Mouse (Mus musculus): ENCODE data around the gene Zc3hav1l. TPM values are rescaled to one million over a fixed set of nuclear protein-coding genes. Genes with fewer than 3 reads are reported as not detected.

The Zc3hav1l gene
- polyA plus RNA-seq (2012; rRNA removed) = 2.9 and 3.1 TPM in 2 replicates

DNA sequence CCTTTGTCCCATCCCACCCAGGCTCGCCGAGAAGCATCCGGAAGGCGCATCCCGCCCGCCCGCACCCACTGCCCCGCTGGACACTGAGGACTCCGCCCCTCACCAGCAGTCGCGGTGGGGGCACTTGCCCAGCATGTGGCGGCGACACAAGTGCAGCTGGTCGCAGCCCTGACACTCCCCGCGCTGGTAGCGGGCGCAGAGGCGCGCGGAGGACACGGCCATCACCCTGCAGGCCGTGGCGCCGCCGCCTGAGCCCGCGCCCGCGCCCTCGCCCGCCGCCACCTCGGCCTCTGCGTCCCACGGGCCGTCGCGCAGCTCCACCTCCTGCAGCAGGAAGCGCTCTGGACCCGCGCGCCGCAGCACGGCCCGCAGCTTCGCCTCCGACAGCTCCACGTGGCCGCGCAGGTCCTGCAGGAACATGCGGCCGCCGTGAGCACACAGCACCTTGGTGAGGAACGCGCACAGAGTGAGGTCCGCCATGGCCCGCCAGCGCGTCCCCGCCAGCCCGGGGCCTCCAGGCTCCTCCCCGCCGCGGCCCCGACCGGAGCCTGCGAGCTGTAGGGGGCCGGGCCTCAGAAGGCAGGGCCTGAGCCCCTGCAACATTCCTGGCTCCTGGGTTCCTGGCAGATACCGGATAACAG lies at the start of gene Zc3hav1l:
Zc3hav1l (minus strand) TSS at position 499 of the 641 bp plus-strand sequence.
- under 1% methylated on average over 70 of the region's 70 CpGs for WGBS
- Histone ChIP-seq H3K27me3 (ENCODE audit: control insufficient read depth, insufficient read depth, low read length) (no peaks in the 10 kb centered on the region), H3K4me1 (ENCODE audit: control insufficient read depth, insufficient read depth, low read length) (no peaks in the 10 kb centered on the region), H3K27ac (ENCODE audit: insufficient read depth, low read length) (peak within 1 kb of the TSS; percentile 63), H3K4me3 (replicated peaks; ENCODE audit: insufficient read depth, low read depth, low read length) (peak within 1 kb of the TSS; percentile 79)
- peak; percentile 76 to 78 for DNase-seq
- no peak for TF ChIP-seq CTCF (IDR thresholded peaks at IDR 0.05; ENCODE audit: borderline replicate concordance, insufficient read depth, low read depth, low read length)
- peak; percentile 46; the same call in 1 of the 2 replicates for TF ChIP-seq POLR2A (IDR thresholded peaks at IDR 0.05; ENCODE audit: borderline replicate concordance, insufficient read depth, low read length)

DNA sequence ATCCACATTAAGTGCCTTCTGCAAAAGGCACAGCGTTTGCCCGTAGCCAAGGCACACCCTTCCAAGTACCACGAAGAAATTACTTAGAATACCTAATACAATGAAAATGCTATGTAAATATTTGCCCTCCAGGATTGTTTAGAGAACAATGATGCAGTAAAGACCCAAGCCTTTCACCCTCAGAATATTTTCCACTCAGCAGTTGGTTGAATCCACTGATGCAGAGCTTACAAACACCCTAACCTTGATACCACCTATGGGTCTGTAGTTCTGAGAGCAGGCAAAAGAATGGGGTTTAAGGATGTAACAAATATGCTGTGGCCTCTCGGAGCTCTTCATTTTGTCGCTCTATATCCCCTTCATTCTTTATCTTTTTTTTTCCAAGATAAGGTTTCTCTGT lies 48.8 kb upstream of the Zc3hav1l start:
- no peak overlapping the region for H3K4me3 ChIP-seq (replicated peaks; ENCODE audit: insufficient read depth, low read depth, low read length)
- H3K27ac ChIP-seq (ENCODE audit: insufficient read depth, low read length) = no peak overlapping the region
- WGBS = 81% methylated on average over 5 of the region's 5 CpGs
- H3K4me1 ChIP-seq (ENCODE audit: control insufficient read depth, insufficient read depth, low read length) = no peaks in the 10 kb centered on the region
- TF ChIP-seq POLR2A (IDR thresholded peaks at IDR 0.05; ENCODE audit: borderline replicate concordance, insufficient read depth, low read length) (no peak), CTCF (IDR thresholded peaks at IDR 0.05; ENCODE audit: borderline replicate concordance, insufficient read depth, low read depth, low read length) (no peak)
- no peaks in the 10 kb centered on the region for H3K27me3 ChIP-seq (ENCODE audit: control insufficient read depth, insufficient read depth, low read length)
- no peak for DNase-seq

DNA sequence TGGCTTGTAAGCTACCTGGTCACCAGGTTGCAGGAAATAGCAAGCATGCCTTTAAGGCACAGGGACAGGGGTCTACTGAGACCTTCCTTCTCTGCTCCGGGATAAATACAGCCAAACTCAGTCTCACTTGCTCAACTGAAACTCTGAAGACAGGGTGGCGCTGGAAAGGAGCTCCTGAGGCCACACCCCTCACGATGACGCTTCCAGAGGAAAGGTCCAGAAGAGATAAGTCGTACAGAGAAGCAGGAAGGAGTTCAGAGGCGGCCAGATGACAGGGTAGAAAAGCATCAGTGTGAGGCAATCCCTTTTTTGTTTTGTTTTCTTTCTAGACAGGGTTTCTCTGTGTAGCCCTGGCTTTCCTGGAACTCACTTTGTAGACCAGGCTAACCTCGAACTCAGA lies 46.7 kb upstream of the Zc3hav1l start:
- H3K4me1 ChIP-seq (ENCODE audit: control insufficient read depth, insufficient read depth, low read length) = peaks cover 11% of the 10 kb centered on the region; the same call in 1 of the 2 replicates
- WGBS = 61% methylated on average over 7 of the region's 7 CpGs
- no peaks in the 10 kb centered on the region for H3K27me3 ChIP-seq (ENCODE audit: control insufficient read depth, insufficient read depth, low read length)
- H3K27ac ChIP-seq (ENCODE audit: insufficient read depth, low read length) = no peak overlapping the region
- no peak for DNase-seq
- H3K4me3 ChIP-seq (replicated peaks; ENCODE audit: insufficient read depth, low read depth, low read length) = no peak overlapping the region
- no peak for TF ChIP-seq POLR2A (IDR thresholded peaks at IDR 0.05; ENCODE audit: borderline replicate concordance, insufficient read depth, low read length)

DNA sequence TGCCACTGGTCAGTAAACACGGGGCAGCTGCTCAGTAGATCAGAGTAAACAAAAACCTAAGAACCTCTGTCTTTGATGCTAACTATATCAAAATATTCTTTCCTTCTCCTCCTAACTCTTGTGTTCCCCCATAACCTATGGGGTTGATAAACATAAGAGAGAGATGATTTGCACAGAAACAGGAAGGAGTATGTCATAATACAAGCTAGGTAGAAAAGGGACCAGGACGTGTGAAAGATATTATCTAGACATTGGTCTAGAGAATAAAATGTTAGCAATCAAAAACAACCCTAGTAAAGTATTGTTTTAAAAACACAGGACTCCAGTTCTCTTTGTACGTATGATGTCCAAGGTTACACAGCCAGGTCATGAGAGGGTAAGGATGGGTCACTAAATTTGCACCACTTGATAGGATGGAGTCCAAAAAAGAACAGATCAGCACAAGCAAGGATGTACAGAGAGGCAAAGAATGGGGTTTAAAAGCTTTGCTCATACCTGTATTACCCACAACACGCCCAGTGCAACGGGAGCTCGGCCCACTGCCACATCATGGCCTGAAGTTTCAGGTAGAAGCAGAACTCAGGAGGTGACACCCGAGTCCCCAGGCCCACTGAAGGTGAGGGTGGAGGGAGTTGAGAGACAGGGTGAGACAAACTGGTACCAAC lies 45.1 kb upstream of the Zc3hav1l start:
- WGBS = 94% methylated on average over 7 of the region's 7 CpGs
- no peak for TF ChIP-seq POLR2A (IDR thresholded peaks at IDR 0.05; ENCODE audit: borderline replicate concordance, insufficient read depth, low read length)
- TF ChIP-seq CTCF (IDR thresholded peaks at IDR 0.05; ENCODE audit: borderline replicate concordance, insufficient read depth, low read depth, low read length) = no peak
- DNase-seq = no peak

DNA sequence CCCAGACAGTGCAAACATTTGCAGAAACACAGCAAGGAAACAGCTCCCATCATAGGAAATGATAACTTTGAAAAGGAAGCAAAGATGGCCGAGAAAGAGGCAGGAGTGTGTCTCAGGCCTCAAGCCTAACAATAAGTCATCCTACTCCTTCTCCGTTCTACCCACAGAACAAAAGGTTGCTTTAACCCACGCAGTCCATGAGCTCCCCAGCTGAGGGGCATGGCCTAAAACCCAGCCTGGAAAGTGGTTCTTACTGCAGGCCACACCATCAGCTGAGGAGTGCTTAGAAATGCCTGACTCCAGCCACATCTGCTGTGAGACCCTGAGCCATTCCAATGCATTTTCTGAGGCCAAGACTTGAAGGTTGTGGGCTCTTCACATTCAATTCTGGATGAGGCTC lies 44.5 kb upstream of the Zc3hav1l start:
- TF ChIP-seq POLR2A (IDR thresholded peaks at IDR 0.05; ENCODE audit: borderline replicate concordance, insufficient read depth, low read length) = no peak
- TF ChIP-seq CTCF (IDR thresholded peaks at IDR 0.05; ENCODE audit: borderline replicate concordance, insufficient read depth, low read depth, low read length) = no peak
- no peak for DNase-seq
- peaks cover 11% of the 10 kb centered on the region; the same call in 1 of the 2 replicates for H3K4me1 ChIP-seq (ENCODE audit: control insufficient read depth, insufficient read depth, low read length)
- H3K27ac ChIP-seq (ENCODE audit: insufficient read depth, low read length) = no peak overlapping the region
- no peak overlapping the region for H3K4me3 ChIP-seq (replicated peaks; ENCODE audit: insufficient read depth, low read depth, low read length)
- 86% methylated on average over 3 of the region's 3 CpGs for WGBS
- H3K27me3 ChIP-seq (ENCODE audit: control insufficient read depth, insufficient read depth, low read length) = no peaks in the 10 kb centered on the region

More for the DNA sequence above, 45.1 kb upstream of the Zc3hav1l start:
- Histone ChIP-seq H3K4me3 (replicated peaks; ENCODE audit: insufficient read depth, low read depth, low read length) (no peak overlapping the region), H3K27me3 (ENCODE audit: control insufficient read depth, insufficient read depth, low read length) (no peaks in the 10 kb centered on the region), H3K27ac (ENCODE audit: insufficient read depth, low read length) (no peak overlapping the region), H3K4me1 (ENCODE audit: control insufficient read depth, insufficient read depth, low read length) (peaks cover 11% of the 10 kb centered on the region; the same call in 1 of the 2 replicates)

DNA sequence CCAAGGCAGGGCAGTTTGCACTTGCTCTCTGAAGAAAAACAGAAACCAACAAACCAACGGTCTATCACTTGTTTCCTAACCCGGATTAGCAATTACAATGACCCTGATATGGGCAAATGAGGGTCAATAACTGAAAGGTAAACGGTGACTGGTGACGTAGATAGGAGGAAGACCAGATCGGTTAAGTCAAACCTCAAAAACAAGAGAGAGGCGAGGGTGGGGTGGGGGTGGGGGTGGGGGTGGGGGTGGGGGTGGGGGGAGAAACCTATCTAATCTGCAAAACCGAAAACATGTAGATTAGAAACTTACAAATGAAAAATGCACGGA lies 43.6 kb upstream of the Zc3hav1l start:
- WGBS = 82% methylated on average over 8 of the region's 8 CpGs
- Histone ChIP-seq H3K27ac (ENCODE audit: insufficient read depth, low read length) (no peak overlapping the region), H3K27me3 (ENCODE audit: control insufficient read depth, insufficient read depth, low read length) (no peaks in the 10 kb centered on the region), H3K4me3 (replicated peaks; ENCODE audit: insufficient read depth, low read depth, low read length) (peak overlapping the region; percentile 44), H3K4me1 (ENCODE audit: control insufficient read depth, insufficient read depth, low read length) (peaks cover 11% of the 10 kb centered on the region; the same call in 1 of the 2 replicates)
- no peak for TF ChIP-seq CTCF (IDR thresholded peaks at IDR 0.05; ENCODE audit: borderline replicate concordance, insufficient read depth, low read depth, low read length)
- no peak for TF ChIP-seq POLR2A (IDR thresholded peaks at IDR 0.05; ENCODE audit: borderline replicate concordance, insufficient read depth, low read length)
- no peak for DNase-seq

DNA sequence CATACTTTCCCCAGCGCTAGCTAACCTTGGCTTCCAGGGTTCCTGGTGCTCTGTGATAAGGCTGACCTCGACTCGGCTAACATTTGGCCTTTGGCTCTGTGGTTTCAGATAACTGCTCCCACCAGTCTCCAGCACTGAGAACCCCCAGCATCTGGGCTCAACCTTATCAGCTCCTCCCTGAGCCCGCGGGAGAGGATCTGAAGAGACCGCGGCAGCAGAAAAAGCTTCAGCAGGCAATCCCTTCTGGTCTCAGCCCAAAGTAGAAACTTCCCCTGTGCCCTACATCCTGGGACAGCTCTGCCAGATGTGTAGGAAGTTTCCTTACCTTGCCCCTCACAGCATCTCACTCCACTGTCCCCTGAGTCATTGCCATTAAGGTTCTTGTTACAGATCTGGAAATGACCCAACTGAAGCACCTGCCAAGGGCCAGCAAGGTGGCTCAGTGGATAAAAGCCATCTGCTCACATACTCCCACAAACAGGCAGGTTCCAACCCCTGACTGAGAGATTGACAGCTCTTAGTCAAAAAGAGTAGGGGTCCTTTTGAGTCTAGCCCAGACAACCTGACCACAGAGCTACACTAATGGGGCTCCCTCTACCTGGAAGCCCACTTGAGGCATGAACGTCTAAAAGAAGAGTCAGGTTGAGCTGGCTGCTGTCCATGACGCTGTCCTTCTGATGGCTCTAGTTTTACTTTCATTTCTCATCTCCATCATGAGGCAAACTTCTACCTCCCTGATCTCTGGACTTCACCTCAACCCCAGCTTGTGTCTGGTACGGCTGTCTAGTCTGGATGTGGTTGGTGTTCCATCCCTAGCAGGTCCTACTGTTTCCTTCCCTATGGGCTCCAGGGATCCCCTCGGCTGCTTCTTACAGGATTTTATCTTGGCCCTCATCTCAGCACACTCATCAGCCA lies 42.9 kb upstream of the Zc3hav1l start:
- Histone ChIP-seq H3K4me3 (replicated peaks; ENCODE audit: insufficient read depth, low read depth, low read length) (peak overlapping the region; percentile 44), H3K27me3 (ENCODE audit: control insufficient read depth, insufficient read depth, low read length) (no peaks in the 10 kb centered on the region), H3K27ac (ENCODE audit: insufficient read depth, low read length) (no peak overlapping the region), H3K4me1 (ENCODE audit: control insufficient read depth, insufficient read depth, low read length) (peaks cover 11% of the 10 kb centered on the region; the same call in 1 of the 2 replicates)
- peak; percentile 62 to 78 for DNase-seq
- TF ChIP-seq CTCF (IDR thresholded peaks at IDR 0.05; ENCODE audit: borderline replicate concordance, insufficient read depth, low read depth, low read length) = no peak
- no peak for TF ChIP-seq POLR2A (IDR thresholded peaks at IDR 0.05; ENCODE audit: borderline replicate concordance, insufficient read depth, low read length)
- WGBS = 37% methylated on average over 11 of the region's 11 CpGs
